Mouse (Mus musculus) MEL-GATA-1-ER (cell line): ENCODE data around the gene Zcchc9.

Experiments
- DNase-seq: peaks from one replicate; pipeline ENCODE4 v3.0.0-alpha.2; 2012; ENCODE audit warnings: low read depth; ENCODE audit errors: extremely low read depth

Zcchc9 gene

DNA sequence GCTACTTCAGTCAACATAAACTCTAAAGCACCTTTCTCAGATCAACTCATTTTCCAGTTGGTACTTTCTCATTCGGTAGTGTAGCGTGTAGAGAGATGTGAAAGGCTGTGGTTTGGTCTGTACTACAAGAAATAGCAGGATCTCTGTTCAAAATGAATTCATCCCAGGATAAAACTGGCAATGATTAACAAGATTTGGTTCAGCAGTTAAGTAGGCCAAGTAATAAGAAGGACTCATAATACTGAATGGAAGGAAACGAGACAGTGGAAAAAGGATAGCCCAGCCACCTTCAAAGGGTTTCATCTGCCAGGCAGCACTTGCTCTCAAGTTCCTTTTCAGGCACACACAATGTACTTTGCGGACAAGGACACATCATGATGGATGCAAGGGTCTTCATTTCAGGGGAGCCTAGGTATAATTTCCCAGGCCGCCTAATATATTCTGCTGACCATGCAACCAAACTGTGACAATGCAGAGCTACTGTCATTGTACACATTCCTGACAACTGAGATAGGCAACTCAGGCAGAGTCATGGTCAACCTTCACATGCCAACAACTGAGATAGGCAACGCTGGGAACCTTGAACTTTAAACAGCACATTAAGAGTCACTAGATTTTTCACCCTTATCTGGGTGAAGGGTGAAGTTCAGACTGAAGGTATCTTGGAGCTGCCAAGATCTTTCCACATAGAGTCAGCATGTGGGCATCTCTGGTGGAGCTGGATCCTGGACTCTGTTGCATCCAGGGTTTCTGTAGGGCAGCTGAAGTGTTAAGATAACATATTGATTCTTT, 45.7 kb downstream of the Zcchc9 start:
- no peak for DNase-seq

DNA sequence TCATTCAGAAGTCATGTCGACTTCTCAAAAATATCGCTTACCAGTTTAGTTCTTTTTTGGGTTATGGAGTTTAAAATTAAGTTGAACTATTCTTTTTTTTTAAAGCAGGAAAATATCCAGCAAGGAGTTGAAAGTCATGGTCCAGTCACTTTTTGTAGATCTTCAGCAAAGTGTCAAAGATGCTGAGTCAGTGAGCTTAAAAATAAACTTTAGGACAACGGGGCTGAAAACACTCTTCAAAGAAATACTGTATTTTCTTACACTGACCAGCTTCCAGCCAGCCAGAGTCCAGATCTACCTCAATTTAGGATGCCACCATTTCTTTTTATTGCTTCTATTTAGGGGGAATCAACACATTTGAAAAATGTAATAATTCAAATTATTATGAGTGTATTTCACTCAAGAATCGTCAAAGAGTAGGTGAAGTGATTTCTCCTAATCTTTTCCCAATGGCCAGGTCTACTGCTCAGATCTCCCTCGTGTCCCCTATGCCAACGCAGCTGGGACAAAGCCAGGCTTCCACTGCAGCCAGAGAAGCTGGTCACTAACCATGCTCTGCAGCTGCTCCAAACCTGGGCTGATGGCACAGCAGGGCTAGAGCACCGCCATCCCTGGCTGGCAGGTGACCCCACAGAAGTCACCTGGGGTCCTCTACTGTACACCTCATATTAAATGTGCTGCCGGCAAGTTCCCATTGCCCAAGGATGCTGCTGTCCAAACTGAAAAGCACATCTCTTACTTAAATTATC, 47.0 kb downstream of the Zcchc9 start:
- no peak for DNase-seq

DNA sequence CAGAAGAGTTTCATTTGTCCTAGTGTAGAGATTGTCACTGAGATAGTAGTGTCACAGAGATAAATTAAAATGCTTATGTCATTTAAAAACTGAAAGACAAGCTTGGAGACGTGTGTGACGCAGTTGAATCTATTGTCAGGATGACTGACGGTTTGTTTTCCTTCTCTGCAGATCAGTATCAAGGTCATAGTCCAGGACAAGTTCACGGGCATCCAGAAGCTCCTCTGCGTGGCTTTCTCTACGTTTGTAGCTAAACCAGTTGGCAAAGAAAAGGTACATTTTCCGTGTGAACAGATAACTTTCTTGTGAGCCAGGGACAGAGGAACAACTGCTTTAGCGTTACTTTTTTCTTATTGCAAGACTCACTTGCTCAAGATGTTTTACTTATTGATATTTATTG, 47.7 kb downstream of the Zcchc9 start:
- DNase-seq = no peak

DNA sequence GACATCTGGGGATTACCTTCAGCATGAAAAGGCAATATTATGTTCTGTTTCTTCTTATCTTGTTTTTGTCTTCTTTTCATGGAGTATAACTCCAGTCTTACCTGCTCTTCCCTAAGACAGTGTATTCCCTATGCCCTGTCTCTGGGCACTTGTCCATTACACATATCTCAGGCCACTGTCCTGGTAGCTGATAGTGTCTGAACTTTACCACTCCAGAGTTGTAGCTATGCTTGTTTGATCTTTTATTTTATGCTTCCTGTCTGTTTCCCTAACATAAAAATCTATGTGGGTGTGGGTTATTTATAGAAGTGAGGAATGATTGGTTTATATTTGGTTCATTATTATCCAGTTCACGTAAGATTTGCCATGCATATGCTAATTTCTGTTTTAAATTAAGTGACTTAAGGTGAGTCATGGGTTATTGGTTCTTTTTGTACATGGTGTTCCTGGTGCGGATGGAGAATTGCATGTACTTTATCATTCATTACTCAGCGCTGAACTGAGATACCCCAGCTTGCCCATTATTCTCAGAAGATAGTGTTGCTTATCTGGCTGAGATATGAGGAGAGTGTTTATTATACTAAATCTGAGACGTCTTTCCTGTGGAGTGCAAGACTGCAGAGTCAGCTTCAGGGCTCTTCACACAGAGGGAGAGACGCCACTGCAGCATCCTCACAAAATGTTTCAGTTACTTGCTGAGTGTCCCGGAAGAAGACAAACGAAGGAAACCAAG, 49.0 kb downstream of the Zcchc9 start:
- DNase-seq = no peak

DNA sequence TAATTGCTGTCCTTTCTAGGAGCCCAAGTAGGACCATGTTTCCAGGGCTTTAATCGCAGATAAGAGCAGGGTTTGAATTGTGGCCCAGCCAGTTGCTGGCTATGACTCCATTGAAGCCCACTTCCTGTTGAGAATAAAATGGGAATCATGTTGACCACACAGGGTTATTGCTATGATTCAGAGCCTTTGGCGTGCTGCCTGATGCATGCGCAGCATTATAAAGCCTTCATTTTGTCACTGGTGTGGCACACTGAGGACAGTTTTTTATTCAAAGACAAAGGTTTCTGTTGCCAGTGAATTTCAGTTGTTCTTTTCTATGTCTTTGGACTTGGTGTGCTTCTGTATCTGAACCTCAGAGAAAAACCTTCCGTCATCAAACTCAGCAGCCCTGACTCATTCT, 51.3 kb downstream of the Zcchc9 start:
- DNase-seq = no peak

DNA sequence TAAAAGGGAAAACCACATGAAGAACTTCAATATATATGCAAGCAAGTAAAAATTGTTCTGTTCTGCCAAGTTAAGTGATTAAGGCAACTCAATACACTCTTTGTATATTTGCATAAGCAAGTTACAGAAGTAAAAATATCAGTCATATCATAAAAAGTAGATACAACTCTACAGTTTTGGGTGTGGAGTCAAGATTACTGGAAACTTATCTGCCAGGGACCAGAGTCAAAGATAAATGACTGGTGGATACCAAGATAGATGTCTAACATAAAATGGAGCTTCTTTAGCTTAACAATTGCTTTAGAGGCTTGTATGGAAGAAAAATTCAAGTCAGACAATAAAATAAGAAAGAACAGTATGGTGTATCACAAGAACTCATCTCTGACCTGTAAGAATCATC, 52.7 kb downstream of the Zcchc9 start:
- no peak for DNase-seq

DNA sequence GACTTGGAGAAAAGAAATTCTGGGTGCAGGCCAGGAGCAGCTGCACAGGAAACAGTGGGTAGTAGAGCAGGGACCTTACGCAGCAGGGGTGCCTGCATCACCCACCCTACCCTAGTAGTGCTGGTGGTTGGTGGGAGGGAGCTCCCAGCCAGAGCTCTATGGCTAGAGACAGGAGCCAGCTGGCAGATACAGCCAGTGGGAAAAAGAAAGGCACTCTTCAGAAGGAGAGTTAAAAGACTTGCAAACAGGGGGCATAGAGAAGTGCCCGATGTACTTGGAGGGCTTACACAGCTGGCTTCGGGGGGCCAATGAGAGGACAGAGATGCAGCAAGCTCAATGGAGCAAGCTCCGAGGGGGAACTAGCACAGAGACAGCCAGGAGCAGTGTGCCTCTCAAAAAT, 53.8 kb downstream of the Zcchc9 start:
- no peak for DNase-seq

DNA sequence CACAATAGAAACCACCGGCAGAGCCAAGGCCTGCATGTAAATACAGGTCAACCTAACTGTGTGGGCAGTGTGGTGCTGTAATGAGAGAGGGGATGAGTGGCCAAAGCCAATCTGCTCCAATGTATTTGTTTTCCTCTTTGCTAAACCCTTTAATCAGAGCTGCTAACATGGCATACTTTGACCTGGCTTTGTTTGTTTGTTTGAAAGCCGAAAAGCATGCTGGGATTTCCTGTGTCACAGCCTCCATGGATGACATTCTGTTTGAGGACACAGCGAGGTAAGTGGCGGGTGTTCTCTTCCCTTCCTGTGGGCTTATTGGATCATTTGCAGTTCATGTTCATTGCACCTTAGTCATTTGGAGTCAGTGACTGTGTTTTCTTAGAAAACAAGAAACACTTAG, 57.5 kb downstream of the Zcchc9 start:
- no peak for DNase-seq

DNA sequence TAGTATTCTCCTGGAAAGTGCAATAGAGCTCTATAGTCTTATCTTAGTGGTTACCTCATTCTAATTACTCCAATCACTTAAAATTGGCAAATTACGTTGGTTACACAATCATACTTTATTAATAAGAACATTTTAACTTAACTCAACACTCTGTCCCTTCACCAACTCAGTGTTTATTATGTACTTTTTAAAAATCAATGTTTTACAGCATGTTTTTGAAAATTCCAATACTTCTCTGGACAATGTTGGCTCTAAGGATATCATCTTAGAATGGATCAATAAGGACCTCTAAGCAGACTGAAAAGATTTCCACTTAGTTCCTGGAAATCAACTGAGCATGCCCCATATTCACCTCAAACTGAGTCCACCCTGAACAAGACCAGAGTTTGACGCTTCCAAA, 59.1 kb downstream of the Zcchc9 start:
- DNase-seq = no peak
